Mouse (Mus musculus) thymus, adult 2 months (tissue): ENCODE data around the gene Map3k5. TPM values are rescaled to one million over a fixed set of nuclear protein-coding genes. Genes with fewer than 3 reads are reported as not detected.

Source experiments
- DNase-seq: peaks from one replicate; pipeline ENCODE4 v3.0.0; 2021
- H3K27ac ChIP-seq: fragments of 200-500 bp; 2 replicates; pipeline ENCODE4 v1.5.1; 2012; ENCODE audit warnings: low read length, control low read depth; ENCODE audit not compliant: control insufficient read depth, insufficient read depth
- H3K27me3 ChIP-seq: fragments of 200-500 bp; 2 replicates; pipeline ENCODE4 v1.6.1; 2012; ENCODE audit warnings: mild to moderate bottlenecking, low read length, moderate library complexity, mixed read lengths; ENCODE audit not compliant: control insufficient read depth, insufficient read depth
- H3K36me3 ChIP-seq: fragments of 200-500 bp; 2 replicates; pipeline ENCODE4 v1.6.1; 2012; ENCODE audit warnings: mild to moderate bottlenecking, low read length, moderate library complexity; ENCODE audit not compliant: control insufficient read depth, insufficient read depth
- H3K4me1 ChIP-seq: fragments of 200-500 bp; replicated peaks from 2 replicates; pipeline ENCODE4 v1.6.1; 2012; ENCODE audit warnings: low read length; ENCODE audit not compliant: control insufficient read depth, insufficient read depth
- H3K4me3 ChIP-seq: fragments of 200-500 bp; 2 replicates; pipeline ENCODE4 v1.5.1; 2012; ENCODE audit warnings: mild to moderate bottlenecking, low read length, control low read depth, moderate library complexity; ENCODE audit not compliant: control insufficient read depth, insufficient read depth
- CTCF ChIP-seq: fragments of 200-500 bp; IDR thresholded peaks from 2 replicates; pipeline ENCODE4 v1.5.1; 2012; ENCODE audit warnings: mild to moderate bottlenecking, control low read depth, low read length, moderate library complexity, borderline replicate concordance; ENCODE audit not compliant: control insufficient read depth, poor library complexity, insufficient read depth; ENCODE audit errors: extremely low read depth
- POLR2A ChIP-seq: fragments of 200-500 bp; IDR thresholded peaks from 2 replicates; pipeline ENCODE4 v1.6.1; 2012; ENCODE audit warnings: mild to moderate bottlenecking, low read length, control low read depth, moderate library complexity; ENCODE audit not compliant: control insufficient read depth, poor library complexity, insufficient read depth; ENCODE audit errors: extremely low read depth
- WGBS: fragments of 180-500 bp; shearing (Covaris S2); methylation state at CpG from one replicate; pipeline ENCODE4 v1.1.7; 2018; 5-methylcytosine and 5-hydroxymethylcytosine counted together
- polyA plus RNA-seq: library from polyadenylated mRNA; depleted of rRNA; stranded (reverse); fragments of >200 nt; gene quantifications from 2 replicates; pipeline ENCODE4 v1.2.3, GENCODE M21; 2012

The Map3k5 gene
- polyA plus RNA-seq, 1 experiment = 3.5 TPM

DNA sequence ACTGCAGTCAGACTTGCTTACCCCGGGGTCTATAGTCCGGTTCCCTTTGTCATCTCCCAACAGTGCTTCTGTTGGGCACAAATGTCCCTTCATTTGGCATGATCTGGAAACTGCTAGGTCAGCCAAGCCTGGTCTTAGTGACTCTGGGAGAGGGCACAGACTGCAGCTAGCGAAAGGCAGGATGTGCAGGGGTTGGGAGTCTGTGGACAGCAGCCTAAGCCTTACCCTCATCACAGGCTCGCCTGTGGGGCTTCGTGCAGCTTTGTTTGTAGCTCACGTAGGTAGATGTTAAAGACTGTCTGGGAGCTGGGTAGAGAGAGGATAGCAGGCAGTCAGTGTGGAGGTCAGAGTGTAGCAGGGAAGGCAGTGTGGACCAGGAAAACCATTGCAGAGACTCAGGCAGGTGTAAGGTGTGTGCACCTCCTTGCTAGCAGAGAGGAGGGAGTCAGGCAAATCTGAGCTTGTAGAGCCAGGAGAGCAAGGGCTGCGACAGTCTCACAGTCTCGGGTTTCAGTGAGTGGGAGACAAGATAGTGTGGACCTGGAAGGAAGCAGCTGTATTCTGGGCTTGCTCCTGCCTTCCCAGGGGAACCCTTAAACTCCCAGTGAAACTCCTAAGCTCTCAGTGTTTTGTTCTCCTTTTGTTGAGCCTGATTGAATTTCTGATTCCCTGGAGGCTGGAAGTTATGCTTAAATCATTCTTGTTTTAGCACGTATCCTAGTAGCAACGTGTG lies 88.5 kb downstream of the Map3k5 start:
- no peak for DNase-seq
- no peaks in the 10 kb centered on the region for H3K27me3 ChIP-seq
- no peaks in the 10 kb centered on the region; the same call in 1 of the 2 replicates for H3K36me3 ChIP-seq
- no peak overlapping the region for H3K4me3 ChIP-seq
- no peak overlapping the region for H3K27ac ChIP-seq
- H3K4me1 ChIP-seq = no peaks in the 10 kb centered on the region
- TF ChIP-seq CTCF (no peak), POLR2A (no peak)
- 94% methylated on average over 10 of the region's 10 CpGs for WGBS

DNA sequence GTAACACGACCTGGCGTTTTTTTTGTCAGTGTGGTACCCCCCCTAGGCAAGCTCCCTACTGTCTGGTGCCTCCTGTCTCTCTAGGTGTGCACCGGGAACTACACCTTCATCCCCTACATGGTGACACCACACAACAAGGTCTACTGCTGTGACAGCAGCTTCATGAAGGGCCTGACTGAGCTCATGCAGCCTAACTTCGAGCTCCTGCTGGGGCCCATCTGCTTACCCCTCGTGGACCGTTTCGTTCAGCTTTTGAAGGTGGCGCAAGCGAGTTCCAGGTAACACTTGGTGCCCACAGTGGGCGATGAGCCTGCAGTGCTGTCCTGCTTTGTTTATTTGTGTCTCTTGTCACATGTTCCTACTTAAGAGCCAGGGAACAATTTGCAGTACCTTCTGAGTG lies 89.3 kb downstream of the Map3k5 start:
- TF ChIP-seq POLR2A (no peak), CTCF (no peak)
- no peak for DNase-seq
- no peaks in the 10 kb centered on the region for H3K4me1 ChIP-seq
- no peaks in the 10 kb centered on the region for H3K27me3 ChIP-seq
- H3K27ac ChIP-seq = no peak overlapping the region; the same call in 1 of the 2 replicates
- 94% methylated on average over 10 of the region's 10 CpGs for WGBS
- no peaks in the 10 kb centered on the region; the same call in 1 of the 2 replicates for H3K36me3 ChIP-seq
- no peak overlapping the region for H3K4me3 ChIP-seq

DNA sequence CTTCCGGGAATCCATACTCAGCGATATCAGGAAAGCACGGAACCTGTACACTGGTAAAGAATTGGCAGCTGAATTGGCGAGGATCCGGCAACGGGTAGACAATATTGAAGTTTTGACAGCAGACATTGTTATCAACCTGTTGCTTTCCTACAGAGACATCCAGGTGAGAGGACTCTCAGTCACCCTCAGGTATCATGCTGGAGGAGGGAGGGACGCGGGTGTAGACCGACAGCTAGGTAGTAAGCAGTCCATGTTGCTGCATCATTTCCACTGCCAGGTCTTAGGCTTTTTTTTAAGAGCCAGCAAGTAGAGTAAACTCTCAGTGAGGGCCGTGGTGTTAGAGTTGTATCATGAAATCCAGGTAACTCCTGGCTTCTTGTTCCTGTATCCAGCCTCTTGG lies 90.6 kb downstream of the Map3k5 start:
- H3K36me3 ChIP-seq = no peaks in the 10 kb centered on the region; the same call in 1 of the 2 replicates
- 94% methylated on average over 10 of the region's 10 CpGs for WGBS
- no peak for DNase-seq
- TF ChIP-seq POLR2A = no peak
- TF ChIP-seq CTCF = no peak
- H3K27ac ChIP-seq = no peak overlapping the region
- no peaks in the 10 kb centered on the region for H3K27me3 ChIP-seq
- H3K4me3 ChIP-seq = no peak overlapping the region
- H3K4me1 ChIP-seq = no peaks in the 10 kb centered on the region

DNA sequence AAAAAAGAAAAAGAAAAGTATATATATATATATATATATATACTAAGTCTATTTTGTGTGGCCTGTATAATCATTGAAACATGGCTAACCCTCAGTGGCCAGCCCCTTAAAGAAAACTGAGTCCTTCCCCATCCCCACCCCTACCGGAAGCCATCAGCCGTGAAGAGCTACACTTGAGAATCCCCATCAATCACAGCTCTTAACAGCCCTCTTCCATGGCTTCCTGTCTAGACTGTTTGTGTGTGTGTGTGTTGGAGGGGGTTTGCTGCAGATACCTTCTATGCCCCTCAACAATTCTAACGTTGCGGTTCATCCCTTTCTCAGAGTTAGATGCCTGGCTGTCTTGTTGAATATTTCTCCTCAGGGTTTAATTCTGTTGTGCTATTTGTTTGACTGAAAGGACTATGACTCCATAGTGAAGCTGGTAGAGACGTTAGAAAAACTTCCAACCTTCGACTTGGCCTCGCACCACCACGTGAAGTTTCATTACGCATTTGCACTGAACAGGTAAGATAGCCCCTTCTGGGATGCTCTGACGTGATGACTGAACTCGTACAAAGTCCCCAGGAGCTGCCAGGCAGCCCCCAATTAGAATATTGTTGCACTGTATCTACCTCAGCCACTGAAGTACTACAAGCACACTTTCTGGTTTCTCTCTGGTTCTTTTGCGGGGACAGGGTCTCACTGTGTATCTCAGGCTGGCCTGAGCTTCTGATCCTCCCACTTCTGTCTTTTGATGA lies 91.7 kb downstream of the Map3k5 start:
- Histone ChIP-seq H3K4me3 (no peak overlapping the region), H3K27ac (no peak overlapping the region), H3K27me3 (no peaks in the 10 kb centered on the region), H3K4me1 (no peaks in the 10 kb centered on the region), H3K36me3 (no peaks in the 10 kb centered on the region; the same call in 1 of the 2 replicates)
- no peak for TF ChIP-seq CTCF
- no peak for TF ChIP-seq POLR2A
- WGBS = 93% methylated on average over 12 of the region's 12 CpGs
- DNase-seq = no peak

DNA sequence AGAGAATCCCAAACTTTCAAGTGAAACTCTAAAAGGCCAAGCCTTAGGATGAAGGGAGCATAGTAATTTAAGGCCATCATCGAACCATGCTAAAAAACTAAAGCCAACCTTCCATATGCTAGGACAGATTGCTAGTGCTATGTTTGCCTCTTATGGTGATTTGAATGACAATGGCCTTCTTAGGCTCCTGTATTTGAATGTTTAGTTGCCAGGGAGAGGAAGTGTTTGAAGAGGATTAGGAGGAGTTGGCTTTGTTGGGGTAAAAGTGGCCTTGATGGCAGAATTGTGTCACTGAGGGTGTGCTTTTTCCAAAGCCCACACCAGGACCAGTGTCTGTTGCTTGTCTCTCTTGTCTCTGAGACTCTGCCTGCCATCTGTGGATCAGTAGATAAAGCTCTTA lies 96.4 kb downstream of the Map3k5 start:
- H3K4me3 ChIP-seq = no peak overlapping the region
- TF ChIP-seq POLR2A (no peak), CTCF (no peak)
- H3K4me1 ChIP-seq = no peaks in the 10 kb centered on the region
- H3K36me3 ChIP-seq = no peaks in the 10 kb centered on the region
- no peaks in the 10 kb centered on the region for H3K27me3 ChIP-seq
- 100% methylated on average over 1 of the region's 1 CpGs for WGBS
- DNase-seq = no peak
- H3K27ac ChIP-seq = no peak overlapping the region

DNA sequence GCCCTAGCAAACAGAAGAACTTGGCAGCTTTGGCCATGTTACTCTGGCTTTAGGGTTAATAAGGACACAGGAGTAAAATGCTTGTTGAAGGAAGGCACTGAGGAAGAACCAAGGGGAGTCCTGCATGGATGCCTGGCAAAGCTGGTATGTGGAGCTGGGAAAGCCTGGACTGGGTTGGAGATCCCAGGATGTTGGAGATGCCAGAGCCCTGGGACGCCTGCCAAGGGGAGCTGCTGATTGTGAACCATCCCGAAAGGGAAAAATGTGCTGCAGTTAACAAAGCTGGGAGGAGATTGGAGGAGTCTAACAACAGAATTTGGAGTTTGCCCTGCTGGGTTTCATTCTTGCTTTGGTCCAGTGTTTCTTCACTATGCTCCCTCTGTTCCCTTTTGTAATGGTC lies 97.7 kb downstream of the Map3k5 start:
- no peak overlapping the region for H3K27ac ChIP-seq

More for the DNA sequence above, 97.7 kb downstream of the Map3k5 start:
- WGBS = 98% methylated on average over 2 of the region's 2 CpGs
- Histone ChIP-seq H3K4me1 (peaks cover 2% of the 10 kb centered on the region; the same call in 1 of the 2 replicates), H3K4me3 (no peak overlapping the region), H3K36me3 (no peaks in the 10 kb centered on the region), H3K27me3 (no peaks in the 10 kb centered on the region)
- DNase-seq = no peak
- TF ChIP-seq POLR2A (no peak), CTCF (no peak)
